9 mouse cellular contexts compared by ENCODE assay signal in the genomic region with DNA sequence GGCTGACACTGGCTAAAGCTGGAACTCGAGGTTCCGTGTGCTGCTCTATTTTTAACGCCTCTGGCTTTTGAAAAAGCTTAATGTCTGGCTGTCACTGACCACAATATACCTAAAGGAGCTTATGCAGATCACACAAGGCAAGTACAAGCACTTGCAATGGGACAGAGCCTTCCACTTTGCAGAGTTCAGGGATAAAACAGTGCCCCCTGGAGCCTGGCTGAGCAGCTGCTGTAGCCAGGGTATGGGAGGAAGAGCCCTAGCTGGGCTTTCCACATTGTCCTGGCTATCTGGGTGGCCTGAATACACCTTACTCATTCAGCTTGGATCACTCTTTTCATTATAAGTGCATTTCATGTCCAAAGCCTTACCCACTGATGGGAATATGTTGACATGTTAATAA. TPM values are rescaled to one million over a fixed set of nuclear protein-coding genes. Genes with fewer than 3 reads are reported as not detected.
DNase-seq lines count a peak whose midpoint lies in the region; ATAC-seq lines count a peak whose summit lies in the region.
"Had no signal": no experiment of that assay in that cellular context is flagged by ENCODE, and none has a peak within 500 bp of the region (broad histone marks: within the 10 kb centered on the region; RNA-seq: fewer than 3 reads in every experiment).

No protein-coding gene starts in this region.

- H3K27ac ChIP-seq in midbrain, embryonic 10.5 days (replicated peaks), result no peak overlapping the region
- H3K27ac ChIP-seq in midbrain, embryonic 13.5 days, result no peak overlapping the region
- H3K27ac ChIP-seq: midbrain, embryonic 12.5 days had no signal

- 87% methylated on average over 3 of the region's 3 CpGs for WGBS in midbrain, embryonic 10.5 days
- 56% methylated on average over 3 of the region's 3 CpGs for WGBS in midbrain, embryonic 13.5 days

- peak; percentile 30 for DNase-seq in embryo, embryonic 10 days (ENCODE audit: low spot score)
- no peak for DNase-seq in embryo, embryonic 9.5 days (ENCODE audit: extremely low spot score)
- peak; percentile 19 for DNase-seq in midbrain, embryonic 10.5 days (ENCODE audit: low spot score)
- DNase-seq in embryo, embryonic 11 days, result peak; percentile 41
- DNase-seq in retina, embryonic 14.5 days (ENCODE audit: low spot score), result peak; percentile 60
- DNase-seq in kidney, postnatal 10 days, result no peak

- ATAC-seq in midbrain, embryonic 13.5 days, result no peak
- no peak for ATAC-seq in activated CD4-positive, CD25-positive, alpha-beta regulatory T cell, adult 4 months

- H3K9ac ChIP-seq in midbrain, embryonic 13.5 days (replicated peaks), result no peak overlapping the region
- H3K9ac ChIP-seq: midbrain, embryonic 12.5 days had no signal

- peaks cover 83% of the 10 kb centered on the region for H3K36me3 ChIP-seq in midbrain, embryonic 10.5 days
- peaks cover 67% of the 10 kb centered on the region for H3K36me3 ChIP-seq in midbrain, embryonic 13.5 days

- H3K9me3 ChIP-seq in midbrain, embryonic 10.5 days (replicated peaks), result no peaks in the 10 kb centered on the region
- H3K9me3 ChIP-seq in midbrain, embryonic 13.5 days, result no peaks in the 10 kb centered on the region
- H3K9me3 ChIP-seq: midbrain, embryonic 12.5 days had no signal

- H3K27me3 ChIP-seq in midbrain, embryonic 10.5 days (ENCODE audit: low read depth, poor library complexity, severe bottlenecking), result no peaks in the 10 kb centered on the region
- H3K27me3 ChIP-seq in midbrain, embryonic 13.5 days, result no peaks in the 10 kb centered on the region
- H3K27me3 ChIP-seq: midbrain, embryonic 12.5 days had no signal

- no peaks in the 10 kb centered on the region for H3K4me1 ChIP-seq in midbrain, embryonic 10.5 days
- H3K4me1 ChIP-seq in midbrain, embryonic 13.5 days (replicated peaks), result no peaks in the 10 kb centered on the region
- H3K4me1 ChIP-seq: midbrain, embryonic 12.5 days had no signal

- H3K4me3 ChIP-seq in midbrain, embryonic 10.5 days, result no peak overlapping the region
- no peak overlapping the region for H3K4me3 ChIP-seq in midbrain, embryonic 13.5 days (replicated peaks)
- H3K4me3 ChIP-seq: midbrain, embryonic 12.5 days had no signal

- no peak overlapping the region for H3K4me2 ChIP-seq in midbrain, embryonic 13.5 days (replicated peaks)
- H3K4me2 ChIP-seq: midbrain, embryonic 12.5 days had no signal

RNA-seq across cellular contexts. Expression of a gene that starts 8.3 kb away (rescaled TPM):
- polyA plus RNA-seq in midbrain, embryonic 10.5 days (2016; fragmentation: Nextera tagmentation; extraction: Ambion mirVana), result 10.7 and 11.0 TPM in 2 replicates
- polyA plus RNA-seq in midbrain, embryonic 13.5 days (2015; fragmentation: Nextera tagmentation; extraction: Ambion mirVana), result 8.7 and 9.8 TPM in 2 replicates
- polyA plus RNA-seq in activated CD4-positive, CD25-positive, alpha-beta regulatory T cell, adult 4 months (2017; shearing (Covaris generic)), result 1 to 10 TPM; 3.9 to 4.6 TPM

RNA-seq across cellular contexts. Expression of a gene that starts 24.6 kb away (rescaled TPM):
- polyA plus RNA-seq in midbrain, embryonic 10.5 days (2016; fragmentation: Nextera tagmentation; extraction: Ambion mirVana), result 0.96 and 1.8 TPM in 2 replicates
- polyA plus RNA-seq in midbrain, embryonic 13.5 days (2015; fragmentation: Nextera tagmentation; extraction: Ambion mirVana), result 1.7 and 2.6 TPM in 2 replicates
- not detected for polyA plus RNA-seq in activated CD4-positive, CD25-positive, alpha-beta regulatory T cell, adult 4 months (2017; shearing (Covaris generic))

Comparison
In these comparisons a context has a peak if more than half of its experiments do, and no peak if none do; other contexts are left out.
1. DNase-seq: peak in embryo, embryonic 10 days (single experiment), midbrain, embryonic 10.5 days (single experiment), embryo, embryonic 11 days (single experiment) and retina, embryonic 14.5 days (single experiment); none in embryo, embryonic 9.5 days (single experiment) and kidney, postnatal 10 days (single experiment).